ENCODE assay signal across 9 mouse cellular contexts in genomic region chr14:103088624-103089023, GRCm38 (mm10). TPM values are rescaled to one million over a fixed set of nuclear protein-coding genes. Genes with fewer than 3 reads are reported as not detected.
DNase-seq lines count a peak whose midpoint lies in the region; ATAC-seq and TF ChIP-seq lines count a peak whose summit lies in the region.
"Had no signal": no experiment of that assay in that cellular context is flagged by ENCODE, and none has a peak within 500 bp of the region (broad histone marks: within the 10 kb centered on the region; RNA-seq: fewer than 3 reads in every experiment).

No protein-coding gene starts in this region.

- no peak overlapping the region for H3K9ac ChIP-seq in ES-E14 (ENCODE audit: insufficient read depth, low read depth, low read length, poor library complexity, severe bottlenecking)
- no peak overlapping the region for H3K9ac ChIP-seq in liver, embryonic 13.5 days

- no peak overlapping the region for H3K27ac ChIP-seq in ES-E14 (ENCODE audit: insufficient read depth, low read depth, low read length, poor library complexity, severe bottlenecking)
- H3K27ac ChIP-seq in liver, embryonic 13.5 days, result peak overlapping the region; percentile 41; the same call in 1 of the 2 replicates
- H3K27ac ChIP-seq: macrophage had no signal

- DNase-seq in layer of hippocampus, adult 11-12 months (ENCODE audit: low spot score), result peak; percentile 45
- DNase-seq in layer of hippocampus, adult 8-10 months (ENCODE audit: low spot score in 2 of 2), result no peak
- peak; percentile 71 for DNase-seq in ES-E14 (ENCODE audit: low read depth, low spot score)
- DNase-seq in c-Kit-positive CD71-positive TER-119-negative erythroid progenitor cells, embryonic 14.5 days (ENCODE audit: low read depth), result peak; percentile 46
- DNase-seq in heart, adult 9 months (ENCODE audit: low spot score in 2 of 2), result peak; percentile 74 to 82
- DNase-seq in liver, embryonic 13.5 days, result peak; percentile 41
- DNase-seq in retina, postnatal 7 days (ENCODE audit: low read depth, low spot score), result peak; percentile 30
- DNase-seq in ovary, adult 18-20 months (ENCODE audit: low spot score), result no peak

- no peak overlapping the region for H3K4me3 ChIP-seq in ES-E14 (ENCODE audit: insufficient read depth in 1 of 2, low read depth in 1 of 2, low read length in 2 of 2, poor library complexity in 1 of 2, severe bottlenecking in 1 of 2)
- H3K4me3 ChIP-seq in liver, embryonic 13.5 days (replicated peaks), result no peak overlapping the region

- H3K4me1 ChIP-seq in ES-E14 (ENCODE audit: control insufficient read depth in 2 of 2, insufficient read depth in 2 of 2, low read length in 2 of 2, poor library complexity in 1 of 2), result no peaks in the 10 kb centered on the region; a peak in 1 of 4 replicates
- H3K4me1 ChIP-seq in liver, embryonic 13.5 days (replicated peaks), result peaks cover 52% of the 10 kb centered on the region

- no peaks in the 10 kb centered on the region for H3K27me3 ChIP-seq in liver, embryonic 13.5 days

- no peak overlapping the region for H3K4me2 ChIP-seq in liver, embryonic 13.5 days

- peaks cover 28% of the 10 kb centered on the region for H3K36me3 ChIP-seq in ES-E14 (ENCODE audit: control insufficient read depth, insufficient read depth, low read length, poor library complexity, severe bottlenecking)
- H3K36me3 ChIP-seq in liver, embryonic 13.5 days, result peaks cover 68% of the 10 kb centered on the region

- no peaks in the 10 kb centered on the region for H3K9me3 ChIP-seq in ES-E14 (ENCODE audit: control insufficient read depth, insufficient read depth, low read depth, low read length)
- no peaks in the 10 kb centered on the region for H3K9me3 ChIP-seq in liver, embryonic 13.5 days (replicated peaks)

- WGBS in liver, embryonic 13.5 days (ENCODE audit: insufficient replicate concordance), result 64% methylated on average over 6 of the region's 6 CpGs

- no peak for ATAC-seq in liver, embryonic 13.5 days (ENCODE audit: low read depth)

- in situ Hi-C loops in ES-E14 (cut with MboI; ENCODE audit: low sequenced_read_pairs in 2 of 2, unreplicated experiment in 2 of 2), result no loop called here

TF ChIP-seq in ES-E14, 5 proteins besides CTCF, POLR2A, EP300 and RAD21:
- TF ChIP-seq ZC3H11A (IDR thresholded peaks at IDR 0.05; ENCODE audit: borderline replicate concordance, low read depth, low read length) (no peak), MAFK (IDR thresholded peaks at IDR 0.05; ENCODE audit: insufficient read depth, low read depth, low read length) (no peak), HCFC1 (IDR thresholded peaks at IDR 0.05; ENCODE audit: borderline replicate concordance, insufficient read depth, low read length) (no peak), ZNF384 (IDR thresholded peaks at IDR 0.05; ENCODE audit: low read depth, low read length) (no peak), CHD2 (IDR thresholded peaks at IDR 0.05; ENCODE audit: low read depth, low read length) (no peak)

RNA-seq across cellular contexts. Expression of gene Fbxl3, which starts 10.7 kb away (rescaled TPM):
- 10 to 100 TPM; 85.6 to 97.4 (median 89.1) TPM for total RNA-seq in layer of hippocampus, adult 8-10 months (2022)
- total RNA-seq in ES-E14 (2012; rRNA removed), result 32.6 and 65.0 TPM in 2 replicates
- polyA plus RNA-seq in liver, embryonic 13.5 days (2015; fragmentation: Nextera tagmentation; extraction: Ambion mirVana), result 10.5 and 13.9 TPM in 2 replicates

RNA-seq across cellular contexts. Expression of gene Cln5, which starts 18.6 kb away (rescaled TPM):
- total RNA-seq in layer of hippocampus, adult 8-10 months (2022), result 10 to 100 TPM; 10.1 to 17.2 (median 13.5) TPM
- 12.0 and 26.0 TPM in 2 replicates for total RNA-seq in ES-E14 (2012; rRNA removed)
- 20.9 and 25.2 TPM in 2 replicates for polyA plus RNA-seq in liver, embryonic 13.5 days (2015; fragmentation: Nextera tagmentation; extraction: Ambion mirVana)

RNA-seq across cellular contexts. Expression of gene Acod1, which starts 41.8 kb away (rescaled TPM):
- total RNA-seq in layer of hippocampus, adult 8-10 months (2022), result not detected
- not detected in 2 replicates for total RNA-seq in ES-E14 (2012; rRNA removed)
- 0.09 and 0.12 TPM in 2 replicates for polyA plus RNA-seq in liver, embryonic 13.5 days (2015; fragmentation: Nextera tagmentation; extraction: Ambion mirVana)

Comparison
In these comparisons a context has a peak if more than half of its experiments do, and no peak if none do; other contexts are left out.
1. DNase-seq: peak in layer of hippocampus, adult 11-12 months (single experiment), ES-E14 (single experiment), c-Kit-positive CD71-positive TER-119-negative erythroid progenitor cells, embryonic 14.5 days (single experiment), heart, adult 9 months (2 of 2), liver, embryonic 13.5 days (single experiment) and retina, postnatal 7 days (single experiment); none in layer of hippocampus, adult 8-10 months (0 of 2) and ovary, adult 18-20 months (single experiment).